Mouse (Mus musculus) limb, embryonic 14.5 days (tissue): ENCODE measurements around the gene Hlf. TPM values are rescaled to one million over a fixed set of nuclear protein-coding genes. Genes with fewer than 3 reads are reported as not detected.

Experiments
- ATAC-seq: fragments of 200-750 bp; cut with Nextera tagmentation; 2 replicates; pipeline ENCODE4 v1.8.0; 2017; ENCODE audit warnings: low read depth, moderate number of reproducible peaks, moderate TSS enrichment; ENCODE audit not compliant: low FRiP score
- DNase-seq: peaks from one replicate; pipeline ENCODE4 v3.0.0-alpha.2; 2015; ENCODE audit warnings: low spot score
- H3K27ac ChIP-seq: fragments of 300-500 bp; sonication (generic); replicated peaks from 2 replicates; pipeline ENCODE4 v1.5.1; 2014; ENCODE audit warnings: low read depth, mild to moderate bottlenecking, low read length, moderate library complexity, mixed read lengths
- H3K27me3 ChIP-seq: fragments of 300-500 bp; sonication (generic); 2 replicates; pipeline ENCODE4 v1.6.1; 2014; ENCODE audit warnings: low read length, mixed read lengths; ENCODE audit not compliant: control insufficient read depth, insufficient read depth
- H3K36me3 ChIP-seq: fragments of 300-500 bp; sonication (generic); 2 replicates; pipeline ENCODE4 v1.6.1; 2014; ENCODE audit warnings: mild to moderate bottlenecking, low read length, moderate library complexity, mixed read lengths; ENCODE audit not compliant: control insufficient read depth, insufficient read depth
- H3K4me1 ChIP-seq: fragments of 300-500 bp; sonication (generic); 2 replicates; pipeline ENCODE4 v1.6.1; 2014; ENCODE audit warnings: antibody characterized with exemption, low read length, mixed read lengths; ENCODE audit not compliant: control insufficient read depth, insufficient read depth
- H3K4me2 ChIP-seq: fragments of 300-500 bp; sonication (generic); replicated peaks from 2 replicates; pipeline ENCODE4 v1.6.1; 2014; ENCODE audit warnings: low read depth, mild to moderate bottlenecking, low read length, moderate library complexity; ENCODE audit not compliant: severe bottlenecking
- H3K4me3 ChIP-seq: fragments of 300-500 bp; sonication (generic); replicated peaks from 2 replicates; pipeline ENCODE4 v1.5.1; 2014; ENCODE audit warnings: low read length
- H3K9ac ChIP-seq: fragments of 300-500 bp; sonication (generic); 2 replicates; pipeline ENCODE4 v1.6.1; 2014; ENCODE audit warnings: mild to moderate bottlenecking, low read depth, low read length, moderate library complexity; ENCODE audit not compliant: severe bottlenecking
- H3K9me3 ChIP-seq: fragments of 300-500 bp; sonication (generic); 2 replicates; pipeline ENCODE4 v1.6.1; 2016; ENCODE audit warnings: low read length; ENCODE audit not compliant: control insufficient read depth
- POLR2A ChIP-seq: fragments of 200-500 bp; IDR thresholded peaks from 2 replicates; pipeline ENCODE4 v1.8.0; 2012; ENCODE audit warnings: inconsistent platforms, mild to moderate bottlenecking, moderate library complexity, borderline replicate concordance; ENCODE audit not compliant: insufficient read depth, insufficient read length; ENCODE audit errors: extremely low read depth
- WGBS: fragments of 180-500 bp; shearing (Covaris S2); extraction: QIAGEN DNeasy Blood & Tissue Kit; methylation state at CpG from one replicate; pipeline ENCODE4 v1.1.7; 2014; 5-methylcytosine and 5-hydroxymethylcytosine counted together
- polyA plus RNA-seq, 2 experiments: library from polyadenylated mRNA; depleted of rRNA in 1 of 2; stranded (reverse) in 1 of 2; unstranded in 1 of 2; fragments of >200 nt; fragmentation: Nextera tagmentation in 1 of 2; extraction: Ambion mirVana in 1 of 2; gene quantifications; 2 replicates each; pipeline versions ENCODE4 v1.2.1 to v1.2.3; 2012 to 2014

The Hlf gene
- polyA plus RNA-seq, 2 experiments: 2.2 to 2.8 TPM

DNA sequence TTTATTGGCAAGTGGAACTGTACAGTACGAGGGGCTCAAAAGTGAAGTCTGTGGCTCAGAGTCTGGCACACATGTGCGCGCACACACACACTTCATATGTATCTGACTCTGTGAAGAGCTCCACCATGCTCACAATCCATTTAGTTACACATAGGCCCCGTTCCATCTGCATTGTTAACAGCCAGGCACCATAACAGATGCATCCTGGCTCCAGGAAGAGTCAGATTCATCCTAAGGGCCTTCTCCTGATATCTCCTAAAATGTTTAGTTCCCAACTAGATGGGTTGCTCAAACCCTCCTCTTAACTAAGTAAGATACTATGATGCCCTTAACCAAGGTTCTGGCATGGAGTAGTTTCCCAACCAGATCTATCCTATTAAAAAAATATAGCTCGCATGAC is 64.5 kb downstream of the Hlf start:
- no peak for ATAC-seq
- no peak for TF ChIP-seq POLR2A
- 77% methylated on average over 5 of the region's 5 CpGs for WGBS

DNA sequence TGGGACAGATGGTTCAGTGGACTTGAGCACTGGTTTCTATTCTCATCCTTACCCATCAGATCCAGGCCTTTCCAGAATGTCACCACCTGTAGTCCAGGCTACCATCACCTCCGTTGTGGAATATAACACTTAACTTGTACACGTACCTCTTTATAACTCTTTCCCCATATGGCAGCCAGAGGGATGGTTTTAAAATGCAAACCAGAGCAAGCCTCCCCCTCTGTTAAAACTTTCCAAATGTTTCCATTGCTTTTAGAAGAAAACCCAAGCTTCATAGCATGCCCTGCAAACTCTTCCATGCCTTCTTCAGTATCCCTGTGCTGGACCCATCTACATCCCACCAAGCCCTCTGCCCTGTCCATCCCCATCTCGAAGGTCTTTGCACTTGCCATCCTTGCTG is 66.1 kb downstream of the Hlf start:
- ATAC-seq (no peak), DNase-seq (no peak)
- H3K4me1 ChIP-seq: no peaks in the 10 kb centered on the region
- no peaks in the 10 kb centered on the region for H3K27me3 ChIP-seq
- H3K27ac ChIP-seq: no peak overlapping the region
- TF ChIP-seq POLR2A: no peak
- no peak overlapping the region for H3K4me2 ChIP-seq
- 52% methylated on average over 3 of the region's 3 CpGs for WGBS
- H3K4me3 ChIP-seq: no peak overlapping the region
- H3K9me3 ChIP-seq: no peaks in the 10 kb centered on the region
- no peak overlapping the region for H3K9ac ChIP-seq
- H3K36me3 ChIP-seq: no peaks in the 10 kb centered on the region

More for the DNA sequence above, 64.5 kb downstream of the Hlf start:
- Histone ChIP-seq H3K27ac (no peak overlapping the region), H3K9me3 (no peaks in the 10 kb centered on the region), H3K4me1 (no peaks in the 10 kb centered on the region), H3K27me3 (no peaks in the 10 kb centered on the region), H3K9ac (no peak overlapping the region), H3K4me3 (no peak overlapping the region), H3K4me2 (no peak overlapping the region), H3K36me3 (no peaks in the 10 kb centered on the region)
- no peak for DNase-seq

DNA sequence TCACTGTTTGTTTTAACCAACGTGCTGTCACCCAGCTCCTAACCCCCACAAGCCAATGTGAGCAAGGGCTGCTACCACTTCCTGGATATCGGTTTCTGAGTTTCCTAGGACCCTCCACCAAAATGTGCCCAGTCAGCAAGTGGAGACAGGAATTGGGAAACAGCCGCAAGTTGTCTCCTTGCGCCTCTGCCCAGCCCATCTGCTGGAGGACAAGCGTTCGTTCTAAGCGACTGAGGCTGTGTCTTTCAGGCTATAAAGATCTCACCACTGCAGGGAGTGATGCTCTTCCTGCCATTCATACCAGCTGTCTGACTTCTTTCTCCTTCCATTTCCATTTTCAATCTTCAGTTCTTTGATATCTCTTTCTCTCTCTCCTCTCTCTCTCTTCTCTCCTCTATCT is 69.8 kb downstream of the Hlf start:
- H3K9me3 ChIP-seq: no peaks in the 10 kb centered on the region
- H3K27me3 ChIP-seq: no peaks in the 10 kb centered on the region
- WGBS: 66% methylated on average over 7 of the region's 7 CpGs
- no peak overlapping the region for H3K27ac ChIP-seq
- ATAC-seq (no peak), DNase-seq (no peak)
- H3K4me1 ChIP-seq: no peaks in the 10 kb centered on the region
- H3K4me2 ChIP-seq: no peak overlapping the region
- TF ChIP-seq POLR2A: no peak
- H3K4me3 ChIP-seq: no peak overlapping the region
- H3K9ac ChIP-seq: no peak overlapping the region
- no peaks in the 10 kb centered on the region for H3K36me3 ChIP-seq

DNA sequence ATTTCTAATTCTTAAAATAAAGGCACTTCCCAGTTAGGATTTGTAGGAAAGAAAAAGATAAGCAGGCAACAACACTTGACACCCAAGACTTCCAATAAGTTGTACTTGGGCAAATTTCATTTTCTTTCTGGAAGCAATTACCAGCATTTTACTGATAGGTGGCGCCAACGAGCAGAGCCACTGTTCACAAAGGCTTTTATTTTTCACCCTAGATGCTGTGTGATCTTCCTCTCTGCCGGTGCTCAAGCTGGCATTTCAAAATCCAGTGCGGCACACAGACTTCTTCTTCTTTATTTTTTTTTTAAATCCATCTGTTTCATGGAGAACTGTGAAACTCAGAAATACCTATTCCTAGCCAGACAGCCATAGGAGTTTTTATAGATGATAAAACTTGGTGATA is 73.2 kb downstream of the Hlf start:
- no peak for TF ChIP-seq POLR2A
- ATAC-seq (no peak), DNase-seq (peak; percentile 59)
- Histone ChIP-seq H3K4me1 (no peaks in the 10 kb centered on the region), H3K27me3 (no peaks in the 10 kb centered on the region), H3K27ac (no peak overlapping the region), H3K9me3 (no peaks in the 10 kb centered on the region), H3K4me2 (no peak overlapping the region), H3K9ac (no peak overlapping the region), H3K36me3 (no peaks in the 10 kb centered on the region), H3K4me3 (no peak overlapping the region)
- WGBS: 25% methylated on average over 4 of the region's 4 CpGs

DNA sequence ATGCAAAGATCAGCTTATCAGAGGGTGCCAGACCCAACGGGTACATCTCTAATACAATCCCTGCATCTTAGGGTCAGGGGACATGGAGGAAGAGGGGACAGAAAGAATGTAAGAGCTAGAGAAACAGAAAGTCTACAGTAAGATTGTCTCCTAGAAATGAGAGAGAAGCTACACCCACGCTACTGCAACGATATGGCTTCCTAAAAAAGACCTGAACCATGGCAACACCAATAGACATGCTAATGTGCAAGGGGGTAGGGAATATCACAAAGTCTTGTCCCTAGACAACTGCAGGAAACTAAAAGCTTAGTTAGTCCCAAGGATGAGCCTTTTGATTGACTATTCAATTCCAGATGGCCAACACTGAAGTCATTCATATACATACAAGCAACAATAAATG is 76.1 kb downstream of the Hlf start:
- no peaks in the 10 kb centered on the region for H3K9me3 ChIP-seq
- H3K27ac ChIP-seq: no peak overlapping the region
- TF ChIP-seq POLR2A: no peak
- H3K4me3 ChIP-seq: no peak overlapping the region
- H3K4me2 ChIP-seq: no peak overlapping the region
- no peak for DNase-seq
- no peaks in the 10 kb centered on the region for H3K27me3 ChIP-seq
- no peak for ATAC-seq
- H3K9ac ChIP-seq: no peak overlapping the region
- H3K36me3 ChIP-seq: no peaks in the 10 kb centered on the region
- no peaks in the 10 kb centered on the region for H3K4me1 ChIP-seq
- WGBS: 92% methylated on average over 3 of the region's 3 CpGs

DNA sequence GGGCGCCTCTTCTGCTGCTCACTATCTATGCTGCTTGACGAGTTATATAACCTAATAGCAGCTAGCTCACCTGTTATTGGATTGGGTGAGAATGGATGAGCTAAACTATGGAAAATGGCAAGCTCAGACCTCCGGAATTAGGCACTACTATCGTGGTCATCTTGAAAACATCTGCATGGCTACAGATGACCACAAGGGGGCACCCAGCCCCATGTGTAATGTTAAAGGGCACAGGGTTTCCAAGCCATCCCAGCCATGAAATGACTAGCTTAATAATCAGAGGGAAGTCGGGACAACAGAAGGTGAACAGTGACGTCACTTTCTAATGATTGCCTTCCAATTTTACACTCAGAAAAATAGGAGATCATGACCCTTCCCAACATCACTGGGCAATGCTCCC is 83.7 kb downstream of the Hlf start:
- no peak for TF ChIP-seq POLR2A
- H3K4me3 ChIP-seq: no peak overlapping the region
- H3K4me1 ChIP-seq: no peaks in the 10 kb centered on the region
- WGBS: 60% methylated on average over 6 of the region's 6 CpGs
- no peak for ATAC-seq
- no peak overlapping the region for H3K4me2 ChIP-seq
- no peaks in the 10 kb centered on the region for H3K27me3 ChIP-seq
- no peak overlapping the region for H3K9ac ChIP-seq
- H3K9me3 ChIP-seq: no peaks in the 10 kb centered on the region
- peak; percentile 52 for DNase-seq
- H3K36me3 ChIP-seq: no peaks in the 10 kb centered on the region
- H3K27ac ChIP-seq: no peak overlapping the region
